Mouse (Mus musculus) thymus, adult 2 months (tissue): ENCODE results near the gene Baiap3.

Experiments
- CTCF ChIP-seq: fragments of 200-500 bp; IDR thresholded peaks from 2 replicates; pipeline ENCODE4 v1.5.1; 2012; ENCODE audit warnings: mild to moderate bottlenecking, control low read depth, low read length, moderate library complexity, borderline replicate concordance; ENCODE audit not compliant: control insufficient read depth, poor library complexity, insufficient read depth; ENCODE audit errors: extremely low read depth
- POLR2A ChIP-seq: fragments of 200-500 bp; IDR thresholded peaks from 2 replicates; pipeline ENCODE4 v1.6.1; 2012; ENCODE audit warnings: mild to moderate bottlenecking, low read length, control low read depth, moderate library complexity; ENCODE audit not compliant: control insufficient read depth, poor library complexity, insufficient read depth; ENCODE audit errors: extremely low read depth

DNA sequence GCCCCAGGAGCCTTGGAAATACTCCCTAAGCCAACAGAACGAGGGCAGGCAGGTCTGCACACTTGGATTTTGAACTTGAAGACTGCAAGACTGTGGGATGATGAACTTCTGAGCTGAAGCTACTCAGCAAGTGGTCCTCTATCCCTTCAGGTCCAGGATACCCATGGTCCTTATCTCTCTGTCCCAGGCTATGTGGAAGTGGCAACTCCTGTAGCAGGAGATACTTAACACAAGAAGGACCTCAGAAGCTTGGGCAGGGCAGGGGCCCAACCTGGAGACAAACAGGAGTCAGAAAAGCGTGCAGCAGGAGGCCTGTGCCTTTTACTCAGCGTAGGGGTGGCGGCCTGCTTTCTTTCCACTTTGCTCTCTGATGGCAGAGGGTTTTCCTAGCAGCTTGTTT lies 30.5 kb downstream of the Baiap3 start:
- TF ChIP-seq POLR2A (no peak), CTCF (no peak)
